Mouse (Mus musculus) limb, embryonic 10.5 days (tissue): ENCODE results near the gene Syne4. TPM values are rescaled to one million over a fixed set of nuclear protein-coding genes. Genes with fewer than 3 reads are reported as not detected.

Experiments
- DNase-seq: peaks from one replicate; pipeline ENCODE4 v3.0.0-alpha.2; 2017; ENCODE audit warnings: low spot score
- H3K27ac ChIP-seq: fragments of 300-500 bp; sonication (generic); 2 replicates; pipeline ENCODE4 v1.5.1; 2016; ENCODE audit warnings: mild to moderate bottlenecking
- H3K27me3 ChIP-seq: fragments of 300-500 bp; sonication (generic); 2 replicates; pipeline ENCODE4 v1.6.1; 2016; ENCODE audit warnings: low read depth, mild to moderate bottlenecking; ENCODE audit not compliant: poor library complexity, severe bottlenecking
- H3K36me3 ChIP-seq: fragments of 300-500 bp; sonication (generic); 2 replicates; pipeline ENCODE4 v1.6.1; 2016; ENCODE audit warnings: mild to moderate bottlenecking, moderate library complexity
- H3K4me1 ChIP-seq: fragments of 300-500 bp; sonication (generic); 2 replicates; pipeline ENCODE4 v1.6.1; 2016
- H3K4me3 ChIP-seq: fragments of 300-500 bp; sonication (generic); 2 replicates; pipeline ENCODE4 v1.5.1; 2016; ENCODE audit warnings: mild to moderate bottlenecking, moderate library complexity
- H3K9me3 ChIP-seq: fragments of 300-500 bp; sonication (generic); replicated peaks from 2 replicates; pipeline ENCODE4 v1.6.1; 2016; ENCODE audit warnings: mild to moderate bottlenecking
- WGBS: fragments of 180-500 bp; shearing (Covaris S2); methylation state at CpG from one replicate; pipeline ENCODE4 v1.1.7; 2016; 5-methylcytosine and 5-hydroxymethylcytosine counted together
- polyA plus RNA-seq: library from polyadenylated mRNA; unstranded; fragments of >200 nt; fragmentation: Nextera tagmentation; extraction: Ambion mirVana; gene quantifications from 2 replicates; pipeline ENCODE4 v1.2.1, GENCODE M21; 2016

Syne4 gene
- polyA plus RNA-seq, 1 experiment from 2014 or later, result 92.3 TPM

DNA sequence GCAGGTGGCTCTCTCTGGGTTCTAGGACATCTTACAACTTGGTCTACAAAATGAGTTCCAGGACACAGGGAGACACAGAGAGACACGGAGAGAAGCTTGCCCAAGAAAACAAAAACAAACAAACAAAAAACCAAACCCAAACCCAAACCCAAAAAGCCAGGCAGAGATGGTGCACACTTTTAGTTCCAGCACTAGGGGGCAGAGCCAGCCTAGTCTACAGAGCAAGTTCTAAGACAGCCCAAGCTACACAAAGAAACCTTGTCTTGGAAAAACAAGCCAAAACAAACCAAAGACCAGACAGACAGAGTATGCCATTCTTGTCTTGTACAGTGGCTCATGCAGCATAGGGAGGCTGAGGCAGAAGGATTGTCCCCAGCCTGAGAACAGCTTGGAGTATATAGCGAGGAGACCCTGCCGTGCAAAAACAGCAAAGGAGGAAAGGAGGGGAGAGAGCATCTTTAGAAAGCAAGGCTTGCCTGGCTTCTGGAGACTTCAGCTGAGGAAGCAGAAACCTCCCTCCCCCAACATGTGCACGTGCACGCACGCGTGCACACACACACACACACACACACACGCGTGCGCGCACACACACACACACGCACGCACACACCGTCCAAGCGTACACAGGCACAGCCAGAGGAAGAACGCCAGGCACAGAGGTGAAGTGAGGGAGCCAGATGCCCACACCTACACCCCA lies 8.4 kb upstream of the Syne4 start:
- WGBS, result 91% methylated on average over 16 of the region's 16 CpGs
- H3K36me3 ChIP-seq, result peaks cover 70% of the 10 kb centered on the region
- DNase-seq, result no peak
- no peak overlapping the region for H3K27ac ChIP-seq
- H3K4me3 ChIP-seq, result no peak overlapping the region
- H3K27me3 ChIP-seq, result no peaks in the 10 kb centered on the region
- no peaks in the 10 kb centered on the region for H3K9me3 ChIP-seq
- H3K4me1 ChIP-seq, result peaks cover 24% of the 10 kb centered on the region

DNA sequence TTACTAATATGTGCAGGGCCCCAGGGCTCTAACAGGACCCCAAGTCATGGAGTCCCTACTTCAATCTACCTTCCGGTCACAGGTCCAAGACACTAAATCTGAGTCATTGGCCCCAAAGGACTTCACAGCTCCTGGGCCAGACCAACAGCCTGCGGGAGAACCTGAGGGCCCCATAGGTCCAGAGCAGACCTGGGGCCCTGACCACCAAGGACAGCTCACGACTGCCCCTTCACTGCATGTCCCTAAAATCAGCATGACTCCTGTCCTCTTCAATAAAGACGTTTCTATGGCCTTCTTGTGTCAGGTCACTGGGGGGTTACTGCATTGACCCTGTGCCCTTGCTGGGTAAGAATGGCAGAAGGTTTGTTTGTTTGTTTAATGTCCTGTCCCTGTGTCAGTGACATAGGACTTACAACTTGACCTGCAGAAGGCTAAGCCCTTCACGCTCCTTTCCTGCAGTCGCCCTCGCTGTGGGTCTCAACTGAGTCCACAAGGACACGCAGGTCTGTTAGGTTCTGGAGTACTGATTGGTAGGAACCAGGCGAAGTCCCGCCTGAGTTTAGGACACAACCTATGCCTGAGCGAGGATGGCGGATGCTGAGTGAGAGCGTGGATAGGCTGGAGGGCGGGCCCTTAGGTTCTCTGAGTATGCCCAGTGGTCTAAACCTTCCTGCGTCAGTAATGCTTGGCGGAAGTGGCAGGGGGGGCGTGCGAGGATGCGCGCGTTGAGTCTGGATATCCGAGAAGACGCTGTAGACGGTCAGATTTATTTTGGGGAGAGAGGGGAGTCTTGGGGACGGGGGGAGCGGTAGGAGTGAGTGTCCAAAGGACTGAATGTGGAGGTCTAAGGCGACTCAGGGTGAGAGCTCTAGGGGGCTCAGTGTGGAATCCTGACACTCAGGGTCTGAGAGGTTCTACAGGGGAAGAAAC lies 6.3 kb upstream of the Syne4 start, which contains the start of gene Alkbh6:
Alkbh6 (plus strand) TSS at position 642 of the 930 bp plus-strand sequence.
- 4% methylated on average over 27 of the region's 27 CpGs for WGBS
- Histone ChIP-seq H3K9me3 (no peaks in the 10 kb centered on the region), H3K4me1 (peaks cover 24% of the 10 kb centered on the region), H3K27ac (peak within 1 kb of the TSS; percentile 77), H3K27me3 (no peaks in the 10 kb centered on the region), H3K4me3 (peak within 1 kb of the TSS; percentile 77), H3K36me3 (peaks cover 69% of the 10 kb centered on the region)
- DNase-seq, result peak; percentile 87

DNA sequence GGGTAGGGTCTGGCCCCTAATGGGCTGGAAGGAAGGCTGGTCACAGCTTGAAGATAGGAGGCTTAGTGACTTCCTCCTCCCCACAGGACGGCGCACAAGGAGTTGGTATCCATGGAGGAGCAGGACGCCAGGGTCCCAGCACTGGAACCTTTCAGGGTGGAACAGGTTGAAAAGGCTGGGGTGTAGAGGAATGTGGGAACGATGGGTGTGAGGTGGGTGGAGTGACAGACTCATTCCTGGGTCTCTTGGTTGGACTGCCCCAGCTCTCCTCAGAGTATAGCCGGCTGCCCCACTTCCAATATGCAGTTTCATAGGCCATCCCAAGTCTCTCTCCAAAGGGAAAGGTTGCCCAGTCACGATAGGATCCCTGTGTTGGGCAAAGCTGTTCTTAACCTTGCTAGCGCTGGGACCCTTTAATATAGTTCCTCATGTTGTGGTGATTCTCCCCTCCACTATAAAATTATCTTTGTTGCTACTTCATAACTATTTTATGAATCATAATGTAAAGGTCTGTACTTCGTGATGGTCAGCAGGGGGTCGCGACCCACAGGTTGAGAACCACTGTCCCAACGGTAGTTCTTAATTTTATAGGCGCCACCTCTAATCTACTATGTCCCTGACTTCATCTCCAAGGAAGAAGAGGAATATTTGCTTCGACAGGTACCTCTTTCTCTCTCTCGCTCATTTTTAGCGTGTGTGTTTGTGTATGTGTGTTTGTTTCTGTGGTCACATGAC lies 5.0 kb upstream of the Syne4 start:
- no peaks in the 10 kb centered on the region for H3K27me3 ChIP-seq
- peak overlapping the region; percentile 77; the same call in 1 of the 2 replicates for H3K27ac ChIP-seq
- peaks cover 68% of the 10 kb centered on the region for H3K36me3 ChIP-seq
- peaks cover 36% of the 10 kb centered on the region for H3K4me1 ChIP-seq
- WGBS, result 70% methylated on average over 15 of the region's 15 CpGs
- DNase-seq, result no peak
- peak overlapping the region; percentile 77 for H3K4me3 ChIP-seq
- H3K9me3 ChIP-seq, result no peaks in the 10 kb centered on the region

DNA sequence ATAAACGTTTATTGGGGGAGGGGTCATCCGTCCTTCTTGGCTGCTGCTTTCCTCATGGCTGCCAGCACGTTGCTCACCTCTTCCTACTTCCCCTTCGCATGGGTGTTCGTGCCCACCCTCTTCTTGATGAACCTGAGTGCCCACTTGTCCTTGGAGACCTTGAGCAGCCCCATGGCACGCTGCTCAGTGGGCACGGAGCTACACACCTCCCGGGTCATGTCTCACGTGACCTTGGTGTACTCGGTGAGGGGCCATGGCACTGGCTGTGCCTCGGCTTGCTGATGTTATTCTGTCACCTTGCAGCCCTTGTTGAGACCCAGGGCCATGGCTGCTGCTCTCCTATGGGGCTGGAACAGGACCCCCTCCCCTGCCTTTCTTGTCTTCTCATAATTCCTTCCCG lies 4.5 kb upstream of the Syne4 start:
- WGBS, result 88% methylated on average over 12 of the region's 12 CpGs
- H3K27ac ChIP-seq, result no peak overlapping the region
- H3K4me1 ChIP-seq, result peaks cover 42% of the 10 kb centered on the region
- DNase-seq, result no peak
- H3K9me3 ChIP-seq, result no peaks in the 10 kb centered on the region
- H3K27me3 ChIP-seq, result no peaks in the 10 kb centered on the region
- H3K4me3 ChIP-seq, result no peak overlapping the region
- peaks cover 65% of the 10 kb centered on the region for H3K36me3 ChIP-seq

DNA sequence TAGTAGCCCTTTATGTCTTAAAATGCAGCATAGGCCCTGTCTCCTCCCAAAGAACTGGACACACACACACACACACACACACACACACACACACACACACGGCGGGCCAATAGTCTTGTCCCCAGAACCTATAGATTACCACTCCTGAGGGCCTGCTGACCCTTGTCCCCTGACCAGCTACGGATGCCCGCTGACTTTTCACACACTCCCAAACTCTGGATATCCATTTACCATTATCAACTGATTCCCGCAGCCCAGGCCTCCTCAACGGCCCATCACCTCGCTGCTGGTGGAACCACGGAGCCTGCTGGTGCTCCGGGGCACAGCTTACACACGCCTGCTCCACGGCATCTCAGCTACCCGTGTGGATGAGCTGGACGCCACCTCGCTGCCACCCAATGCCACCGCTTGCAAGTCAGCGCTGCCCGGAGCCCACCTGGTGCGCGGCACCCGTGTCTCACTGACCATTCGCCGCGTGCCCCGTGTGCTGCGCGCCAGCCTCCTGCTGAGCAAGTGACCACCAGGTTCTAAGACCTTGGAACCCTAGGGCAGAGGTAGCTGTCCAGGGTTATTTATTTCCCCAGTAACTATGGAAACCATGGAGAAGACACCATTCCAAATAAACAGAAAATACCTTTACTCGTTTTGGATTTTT lies 814 bp upstream of the Syne4 start:
- H3K36me3 ChIP-seq, result peaks cover 67% of the 10 kb centered on the region
- 51% methylated on average over 27 of the region's 27 CpGs for WGBS
- DNase-seq, result no peak
- no peaks in the 10 kb centered on the region for H3K27me3 ChIP-seq
- no peaks in the 10 kb centered on the region for H3K9me3 ChIP-seq
- 0 out of 2 replicates have a peak overlapping the region, but pooled peaks have one; percentile 10 for H3K4me3 ChIP-seq
- peaks cover 45% of the 10 kb centered on the region for H3K4me1 ChIP-seq
- peak overlapping the region; percentile 84 for H3K27ac ChIP-seq

DNA sequence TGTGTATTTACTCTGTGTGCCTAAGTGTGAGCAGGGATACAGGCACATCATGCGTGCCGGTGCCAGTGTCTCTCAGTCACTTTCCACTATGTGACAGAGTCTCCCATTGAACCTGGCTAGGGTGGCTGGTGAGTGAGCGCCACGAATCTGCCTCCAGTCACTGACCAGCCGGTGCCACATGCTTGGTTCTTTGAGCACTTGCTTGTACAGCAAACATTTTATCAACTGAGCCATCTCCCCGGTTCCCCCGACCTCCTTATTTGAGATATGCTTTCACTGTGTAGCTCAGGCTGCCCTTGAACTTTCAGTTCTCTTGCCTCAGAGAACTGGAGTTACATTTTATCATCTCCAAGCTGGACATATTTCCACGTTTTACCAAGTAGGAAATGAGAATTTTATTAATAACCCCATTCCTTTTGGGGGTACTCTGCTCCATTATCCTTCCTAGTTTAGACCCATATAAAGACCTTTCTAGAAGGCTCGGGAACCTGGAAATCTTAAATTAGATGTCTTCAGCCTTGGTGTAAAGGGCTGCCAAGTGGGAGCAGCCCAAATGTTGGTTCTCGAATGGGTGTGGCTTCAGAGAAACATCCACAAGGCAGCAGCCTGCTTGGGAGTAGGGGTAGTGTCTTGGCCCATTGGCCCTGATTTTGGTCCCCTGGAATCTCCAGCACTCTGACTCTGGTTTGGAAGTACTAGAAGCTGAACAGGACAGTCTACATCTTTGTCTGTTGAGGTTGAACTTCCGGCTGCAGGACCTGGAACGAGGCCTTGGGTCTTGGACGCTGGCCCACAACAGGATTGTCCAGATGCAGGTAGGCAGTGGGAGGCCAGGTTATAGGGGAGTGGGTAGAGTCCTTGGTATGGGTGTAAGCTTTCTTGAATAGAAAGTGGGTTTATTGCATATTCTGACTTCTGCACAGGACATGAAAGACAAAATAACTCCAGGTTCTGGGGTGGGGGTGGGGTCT lies 1.2 kb downstream of the Syne4 start:
- H3K27me3 ChIP-seq, result no peaks in the 10 kb centered on the region
- peaks cover 32% of the 10 kb centered on the region for H3K4me1 ChIP-seq
- WGBS, result 78% methylated on average over 13 of the region's 13 CpGs
- peaks cover 72% of the 10 kb centered on the region for H3K36me3 ChIP-seq
- no peaks in the 10 kb centered on the region for H3K9me3 ChIP-seq
- H3K4me3 ChIP-seq, result peak overlapping the region; percentile 68
- peak overlapping the region; percentile 84 for H3K27ac ChIP-seq
- no peak for DNase-seq

DNA sequence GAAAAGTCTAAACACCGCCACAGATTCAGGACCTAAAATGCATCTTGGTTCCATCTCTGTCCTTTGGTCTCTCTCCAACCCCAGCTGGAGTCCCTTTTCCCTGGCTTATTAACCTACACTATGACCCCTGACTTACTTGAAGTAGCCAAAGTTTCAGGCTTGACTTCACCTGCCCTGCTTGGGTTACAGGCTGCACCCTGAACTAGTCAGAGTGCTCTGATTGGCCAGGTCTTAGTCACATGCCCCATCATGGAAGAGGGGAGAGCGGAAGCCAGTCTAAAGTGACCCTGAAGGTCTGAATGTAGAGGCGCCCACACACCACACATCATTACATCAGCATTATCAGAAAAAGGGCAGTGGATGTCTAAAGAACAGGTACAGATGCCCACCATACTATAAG lies 3.5 kb downstream of the Syne4 start:
- Histone ChIP-seq H3K36me3 (peaks cover 50% of the 10 kb centered on the region), H3K4me1 (peaks cover 49% of the 10 kb centered on the region), H3K27me3 (no peaks in the 10 kb centered on the region), H3K4me3 (no peak overlapping the region), H3K9me3 (no peaks in the 10 kb centered on the region), H3K27ac (no peak overlapping the region)
- WGBS, result 90% methylated on average over 3 of the region's 3 CpGs
- no peak for DNase-seq

DNA sequence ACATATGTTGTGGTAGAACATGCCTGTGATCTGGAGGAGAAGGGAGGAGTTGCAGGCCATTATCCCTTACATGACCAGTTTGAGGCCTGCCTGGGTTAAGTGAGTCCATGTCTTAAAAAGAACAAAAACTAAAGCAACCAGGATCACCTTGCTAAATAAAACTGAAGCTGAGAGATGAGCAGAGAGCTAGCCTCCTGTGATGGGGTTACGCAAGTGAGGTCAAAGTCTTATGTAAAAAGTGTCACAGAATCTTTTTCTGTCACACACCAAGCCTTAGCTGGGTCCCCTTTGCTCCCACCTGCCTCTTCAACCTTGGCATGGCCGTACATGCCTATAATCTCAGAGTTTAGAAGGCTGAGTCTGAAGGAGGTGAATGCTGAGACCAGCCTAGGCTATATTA lies 6.3 kb downstream of the Syne4 start:
- no peak for DNase-seq
- 86% methylated on average over 2 of the region's 2 CpGs for WGBS
- Histone ChIP-seq H3K4me3 (peak overlapping the region; percentile 73), H3K4me1 (peaks cover 24% of the 10 kb centered on the region), H3K9me3 (no peaks in the 10 kb centered on the region), H3K27ac (no peak overlapping the region), H3K27me3 (no peaks in the 10 kb centered on the region), H3K36me3 (peaks cover 41% of the 10 kb centered on the region)

DNA sequence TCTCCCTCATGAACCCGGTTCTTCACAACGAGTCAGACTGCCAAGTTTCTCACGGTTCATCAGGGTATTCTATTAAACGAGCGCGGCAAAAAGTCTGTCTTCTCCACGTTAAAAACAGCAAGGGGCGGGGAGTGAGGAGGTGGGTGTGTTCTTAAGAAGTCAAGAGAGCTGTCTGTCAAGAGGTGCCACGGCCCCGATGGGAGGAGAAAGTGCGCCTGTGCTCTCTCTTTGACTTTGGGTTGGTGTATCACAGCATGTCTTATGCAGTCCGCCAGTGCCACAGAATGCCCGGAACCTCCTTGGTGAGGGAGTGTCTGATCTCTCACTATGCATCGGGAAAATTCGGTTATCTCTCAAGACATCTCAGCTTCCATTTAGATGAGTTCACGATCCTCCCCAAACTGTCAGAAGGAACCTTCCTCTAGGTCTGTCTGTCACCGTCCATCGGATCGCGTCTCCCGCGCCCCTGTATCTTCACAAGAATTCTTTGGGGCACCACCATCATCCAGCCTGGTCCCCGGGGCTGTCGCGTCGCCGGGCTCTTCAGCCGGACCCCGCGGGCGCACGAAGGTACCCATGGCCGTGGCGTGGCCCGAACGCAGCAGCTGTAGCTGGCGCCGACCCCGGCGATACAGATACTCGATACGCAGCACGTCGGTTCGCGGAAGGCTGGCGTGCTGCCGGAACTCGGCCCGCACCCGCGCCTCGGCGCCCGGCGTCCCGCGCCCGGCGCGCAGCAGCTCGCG lies 7.1 kb downstream of the Syne4 start, which contains the start of gene E130208F15Rik:
E130208F15Rik (plus strand) TSS at position 202 of the 746 bp plus-strand sequence.
- Histone ChIP-seq H3K4me3 (peak within 1 kb of the TSS; percentile 73), H3K9me3 (no peaks in the 10 kb centered on the region), H3K36me3 (peaks cover 35% of the 10 kb centered on the region), H3K27ac (peak within 1 kb of the TSS; percentile 88), H3K4me1 (peaks cover 19% of the 10 kb centered on the region), H3K27me3 (no peaks in the 10 kb centered on the region)
- peak; percentile 66 for DNase-seq
- WGBS, result under 1% methylated on average over 63 of the region's 63 CpGs

DNA sequence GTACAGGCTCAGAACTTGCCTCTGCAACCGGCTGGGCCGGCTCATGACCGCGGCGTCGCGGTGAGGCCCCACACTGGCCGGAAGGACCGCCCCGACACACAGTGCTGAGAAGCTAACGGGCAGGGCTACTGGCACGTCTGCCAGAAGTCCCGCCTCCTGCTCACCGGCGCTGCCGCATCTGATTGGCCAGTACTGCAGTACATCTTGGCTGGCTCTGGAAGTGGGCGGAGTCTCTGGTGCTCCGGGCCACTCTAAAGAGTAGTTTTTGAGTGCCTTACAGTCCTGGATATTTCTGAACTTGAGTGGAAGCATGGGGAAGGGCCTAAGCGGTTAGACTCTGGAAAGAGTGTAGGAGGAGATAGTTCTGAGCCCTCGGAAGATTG lies 7.7 kb downstream of the Syne4 start:
- under 1% methylated on average over 20 of the region's 20 CpGs for WGBS

DNA sequence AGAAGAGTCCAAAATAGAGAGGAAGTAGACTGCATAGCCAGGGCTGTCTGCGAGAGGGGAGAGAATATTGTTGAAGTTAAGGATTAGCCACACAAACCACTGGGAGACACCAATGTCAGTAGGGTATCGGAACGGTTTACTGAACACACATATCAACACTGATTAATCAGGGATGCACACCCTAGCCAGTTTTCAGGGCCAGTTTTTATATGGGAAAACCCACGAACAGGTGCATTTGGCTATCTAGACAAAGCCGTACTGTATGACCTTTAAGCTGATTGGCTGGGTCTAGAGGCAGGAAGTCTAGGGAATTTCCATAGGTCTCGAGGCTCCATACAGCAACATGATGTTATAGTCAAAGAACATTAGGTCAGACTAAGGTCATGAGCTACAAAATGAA lies 8.3 kb downstream of the Syne4 start:
- Histone ChIP-seq H3K4me3 (peak overlapping the region; percentile 73), H3K9me3 (no peaks in the 10 kb centered on the region), H3K36me3 (peaks cover 23% of the 10 kb centered on the region), H3K4me1 (peaks cover 24% of the 10 kb centered on the region), H3K27ac (peak overlapping the region; percentile 88), H3K27me3 (0 out of 2 replicates have a peak, but pooled peaks cover 5% of the 10 kb centered on the region)
- WGBS, result 45% methylated on average over 6 of the region's 6 CpGs
- no peak for DNase-seq

More for the DNA sequence above, 7.7 kb downstream of the Syne4 start:
- Histone ChIP-seq H3K9me3 (no peaks in the 10 kb centered on the region), H3K4me1 (peaks cover 22% of the 10 kb centered on the region), H3K4me3 (peak overlapping the region; percentile 73), H3K27me3 (0 out of 2 replicates have a peak, but pooled peaks cover 2% of the 10 kb centered on the region), H3K27ac (peak overlapping the region; percentile 88), H3K36me3 (peaks cover 29% of the 10 kb centered on the region)
- peak; percentile 93 for DNase-seq
